Mouse (Mus musculus) R1 (cell line): Measurements from ENCODE around the gene Fdx1l.

Experiments
- DNase-seq: peaks from one replicate; pipeline ENCODE4 v3.0.0-alpha.2; 2018; ENCODE audit warnings: low read depth, low spot score

Fdx1l gene

DNA sequence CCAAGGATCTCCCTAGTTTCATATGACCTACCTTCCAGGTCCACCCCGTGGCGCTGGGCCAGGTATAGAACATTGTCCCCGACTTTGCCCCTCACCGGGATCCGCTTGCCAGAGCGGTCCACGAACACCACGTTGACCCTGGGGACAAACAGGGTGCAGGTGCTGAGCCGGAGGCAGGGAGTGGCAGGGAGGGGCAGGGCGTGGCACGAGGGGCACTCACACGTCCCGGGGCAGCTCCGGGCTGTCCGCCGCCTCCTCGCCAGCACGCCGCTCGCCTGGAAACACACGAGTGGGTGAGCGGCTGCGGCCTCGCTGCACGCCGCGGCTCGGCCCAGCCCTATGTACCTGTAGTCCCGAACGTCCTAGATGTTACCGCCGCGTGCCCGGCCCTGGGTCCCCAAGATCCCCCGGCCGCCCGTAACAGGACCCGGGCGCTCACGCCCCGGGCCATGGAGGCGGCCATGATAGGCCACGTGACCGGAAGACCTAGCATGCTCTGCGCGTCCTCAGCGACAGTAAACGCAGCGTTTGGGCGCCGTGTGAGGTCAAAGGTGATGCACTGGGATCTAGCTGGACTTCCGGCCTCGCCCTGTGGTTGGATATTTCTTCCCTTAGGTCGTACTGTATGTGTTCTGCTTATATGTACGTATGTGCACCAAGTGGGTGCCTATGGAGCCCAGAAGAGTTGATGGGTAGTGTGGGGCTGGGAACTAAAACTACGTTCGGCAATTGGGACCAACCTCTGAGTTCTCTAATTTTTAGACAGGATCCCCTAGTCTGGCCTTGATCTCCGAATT, at the start of gene Fdx1l, which contains the start of gene Gm49373:
TSS of gene Fdx1l (minus strand) at position 571 of the 797 bp plus-strand sequence.
TSS of gene Gm49373 (minus strand) at position 53 of the 797 bp plus-strand sequence.
- peak; percentile 92 for DNase-seq

DNA sequence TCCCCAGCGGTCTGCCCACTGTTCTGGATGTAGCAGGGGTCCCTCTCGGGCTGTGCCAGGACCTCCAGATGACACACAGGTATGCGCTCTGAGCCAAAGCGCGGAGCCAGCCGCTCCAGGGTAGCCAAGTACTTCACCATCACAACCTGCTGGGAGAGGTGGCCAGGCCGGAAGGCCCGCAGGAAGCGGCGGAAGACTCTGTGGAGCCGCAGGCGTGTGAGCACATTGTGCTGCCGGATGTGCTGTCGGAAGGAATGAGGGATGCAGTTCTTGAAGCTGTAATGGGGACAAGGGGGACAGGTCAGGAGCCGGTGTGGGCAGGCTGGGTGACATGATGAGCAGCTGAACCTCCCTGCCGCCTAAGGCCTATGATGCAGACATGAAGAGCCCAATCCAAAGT, 48.1 kb upstream of the Fdx1l start:
- peak; percentile 55 for DNase-seq

DNA sequence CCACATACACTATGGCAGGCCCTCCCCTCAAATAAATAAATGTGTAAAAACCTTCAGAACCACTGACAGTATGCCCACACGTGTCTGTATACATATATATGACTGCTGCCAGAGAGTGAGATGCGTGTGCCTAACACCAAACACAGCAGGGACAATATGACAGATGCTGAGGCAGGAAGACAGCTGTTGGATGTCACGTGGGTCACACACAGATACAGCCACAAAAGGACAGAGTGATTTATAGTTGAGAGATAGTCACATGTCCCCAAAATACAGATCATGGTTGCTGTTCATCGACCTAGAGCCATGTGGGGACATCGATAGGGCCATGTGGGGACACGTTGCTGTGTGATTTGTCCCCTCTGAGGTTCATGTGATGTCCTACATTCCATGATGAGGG, 43.7 kb upstream of the Fdx1l start:
- no peak for DNase-seq

DNA sequence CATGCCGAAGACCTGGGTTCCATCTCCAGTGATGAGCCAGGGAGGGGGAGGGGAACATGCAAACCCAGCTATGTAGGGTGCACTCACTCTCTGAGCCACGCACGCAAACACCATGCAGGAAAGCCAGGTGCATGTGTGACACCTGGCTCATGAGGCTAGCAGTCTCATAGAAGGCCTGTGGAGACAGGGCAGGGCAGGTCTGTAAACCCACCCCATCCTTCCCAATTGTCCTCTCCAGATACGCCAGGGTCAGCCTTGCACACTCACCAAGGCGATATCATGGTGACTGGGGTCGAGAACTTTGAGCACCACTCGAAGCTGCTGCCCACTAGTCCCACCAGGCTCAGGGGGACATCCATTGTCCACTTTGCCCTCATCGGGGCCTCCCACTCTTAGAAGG, 41.7 kb upstream of the Fdx1l start:
- no peak for DNase-seq

DNA sequence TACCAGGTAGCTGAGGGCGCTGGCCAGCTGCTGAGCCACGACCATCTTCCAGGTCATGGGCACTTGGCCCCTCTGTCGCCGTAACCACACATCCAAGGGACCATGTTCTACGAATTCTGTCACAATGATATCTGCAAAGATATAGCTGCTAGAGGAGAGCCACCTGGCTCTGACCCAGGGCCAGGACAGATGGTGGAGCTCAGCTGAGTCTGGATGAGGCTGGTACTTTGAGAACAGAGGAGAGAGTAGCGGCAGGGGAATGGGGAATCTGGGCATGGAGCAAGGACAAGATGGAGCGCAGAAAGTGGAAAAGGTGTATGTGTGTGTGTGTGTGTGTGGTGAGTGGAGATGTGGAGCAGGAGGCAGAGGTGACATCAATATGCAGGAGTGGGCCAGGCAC, 40.8 kb upstream of the Fdx1l start:
- DNase-seq: no peak

DNA sequence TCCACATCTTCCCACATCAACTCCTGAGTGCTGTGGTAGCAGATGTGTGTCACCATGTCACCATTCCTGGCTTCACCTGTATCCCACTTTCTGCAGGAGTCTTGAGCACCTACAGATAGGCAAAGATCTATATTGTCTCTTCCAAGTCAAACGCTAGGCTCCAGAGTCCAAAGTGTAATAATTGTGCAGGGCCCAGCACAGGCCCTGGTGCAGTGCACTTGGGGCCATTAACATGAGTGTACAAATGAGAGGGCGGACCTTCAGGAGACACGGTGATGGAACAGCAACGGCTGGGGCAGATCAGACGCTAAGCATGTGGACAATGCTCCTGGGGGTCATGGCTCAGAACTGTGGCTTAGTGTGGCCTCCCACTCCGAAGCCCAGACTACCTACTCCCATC, 40.3 kb upstream of the Fdx1l start:
- no peak for DNase-seq

DNA sequence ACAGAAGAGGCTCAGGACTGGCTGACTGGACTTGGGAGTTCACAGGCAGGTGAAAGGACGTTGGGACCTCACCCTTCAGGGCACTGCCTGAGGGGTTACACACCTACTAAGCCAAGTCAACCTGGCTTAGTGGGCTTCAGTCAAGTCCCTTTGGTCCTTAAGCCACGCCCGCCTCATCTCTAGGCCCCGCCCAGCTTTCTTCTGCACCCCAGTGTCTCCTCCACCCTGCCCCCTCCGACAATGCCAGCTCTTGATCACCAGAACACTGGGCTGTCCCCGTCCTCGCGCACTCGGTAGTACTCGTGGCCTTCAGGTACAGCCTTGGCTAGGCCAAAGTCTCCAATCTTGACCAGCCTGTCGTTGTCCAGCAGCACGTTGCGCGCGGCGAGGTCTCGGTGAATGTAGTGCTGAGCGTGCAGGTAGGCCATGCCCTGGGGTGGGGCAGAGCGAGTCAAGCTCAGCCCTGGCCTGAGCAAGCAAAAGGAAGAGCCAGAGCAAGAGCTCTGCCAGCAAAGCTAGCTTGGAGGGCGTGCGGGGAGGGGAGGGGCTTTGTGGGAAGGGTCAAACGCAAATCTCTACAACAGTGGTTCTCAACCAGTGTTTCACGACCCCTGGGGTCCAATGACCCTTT, 34.3 kb upstream of the Fdx1l start:
- peak; percentile 56 for DNase-seq

DNA sequence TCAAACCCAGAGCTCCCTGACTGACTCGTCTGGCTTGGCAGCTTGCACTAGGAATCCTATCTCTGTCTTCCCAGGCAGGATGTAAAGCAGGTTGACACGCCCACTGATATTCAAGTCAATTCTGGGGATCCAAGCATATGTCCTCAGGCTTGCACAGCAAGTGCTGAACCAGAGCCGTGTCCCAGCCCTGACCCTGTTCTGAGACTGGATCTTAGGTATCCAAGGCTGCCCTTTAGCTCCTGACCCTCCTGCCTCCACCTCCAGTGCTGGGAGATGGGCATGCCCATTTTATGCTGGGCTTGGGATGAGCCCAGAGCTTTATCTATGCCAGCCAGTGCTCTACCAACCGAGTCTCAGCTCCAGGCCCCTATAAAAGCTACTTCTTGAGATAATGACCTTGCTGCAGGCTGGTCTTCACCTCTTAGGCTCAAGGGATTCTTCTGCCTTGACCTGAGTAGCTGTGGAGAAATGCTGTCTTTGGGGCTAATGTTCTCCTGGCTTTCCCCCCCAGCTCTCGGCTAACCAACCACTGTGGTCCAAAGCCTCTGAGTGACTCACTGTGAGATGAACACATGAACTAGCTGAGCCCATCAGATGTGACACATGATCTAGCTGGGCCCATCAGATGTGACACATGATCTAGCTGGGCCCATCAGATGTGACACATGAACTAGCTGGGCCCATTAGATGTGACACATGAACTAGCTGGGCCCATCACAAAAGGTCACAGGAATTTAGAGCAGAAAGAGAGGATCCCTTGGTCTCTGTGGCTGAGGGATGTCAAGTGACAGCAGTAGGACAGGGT, 32.5 kb upstream of the Fdx1l start:
- no peak for DNase-seq

DNA sequence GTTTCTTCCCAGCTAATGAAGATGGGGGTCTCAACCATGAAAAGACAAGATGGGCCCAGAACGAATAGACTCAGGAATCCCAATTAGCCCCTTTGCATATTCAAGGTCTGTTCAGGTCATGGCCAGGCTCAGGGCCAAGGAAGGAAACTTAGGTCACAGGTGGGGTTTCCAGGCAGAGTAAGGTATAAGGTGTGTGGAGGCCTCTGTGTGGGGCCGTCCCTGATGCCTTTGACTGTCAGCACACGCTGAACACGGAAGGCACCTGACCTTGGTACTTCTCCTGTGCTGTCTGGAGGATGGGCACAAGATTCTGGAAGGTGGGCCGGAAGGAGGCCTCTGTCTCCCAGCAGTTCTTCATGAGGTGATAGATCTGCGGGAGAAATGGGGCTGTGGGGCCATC, 31.4 kb upstream of the Fdx1l start:
- DNase-seq: no peak

DNA sequence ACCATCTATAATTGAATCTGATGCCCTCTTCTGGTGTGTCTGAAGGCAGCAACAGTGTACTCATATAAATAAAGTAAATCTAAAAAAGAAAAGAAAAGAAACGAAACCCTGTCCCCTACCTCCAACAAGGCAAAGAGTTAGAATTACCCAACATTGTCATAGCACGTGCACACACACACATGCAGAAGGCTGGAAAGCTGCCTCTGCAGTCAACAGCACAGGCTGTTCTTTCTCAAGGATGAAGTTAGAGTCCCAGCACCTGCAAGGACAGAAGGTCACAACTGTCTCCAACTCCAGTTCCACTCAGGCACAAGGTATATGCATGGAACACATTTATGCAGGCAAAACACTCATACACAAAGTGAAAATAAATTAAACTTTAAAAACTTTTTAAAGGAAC, 28.7 kb upstream of the Fdx1l start:
- DNase-seq: no peak

DNA sequence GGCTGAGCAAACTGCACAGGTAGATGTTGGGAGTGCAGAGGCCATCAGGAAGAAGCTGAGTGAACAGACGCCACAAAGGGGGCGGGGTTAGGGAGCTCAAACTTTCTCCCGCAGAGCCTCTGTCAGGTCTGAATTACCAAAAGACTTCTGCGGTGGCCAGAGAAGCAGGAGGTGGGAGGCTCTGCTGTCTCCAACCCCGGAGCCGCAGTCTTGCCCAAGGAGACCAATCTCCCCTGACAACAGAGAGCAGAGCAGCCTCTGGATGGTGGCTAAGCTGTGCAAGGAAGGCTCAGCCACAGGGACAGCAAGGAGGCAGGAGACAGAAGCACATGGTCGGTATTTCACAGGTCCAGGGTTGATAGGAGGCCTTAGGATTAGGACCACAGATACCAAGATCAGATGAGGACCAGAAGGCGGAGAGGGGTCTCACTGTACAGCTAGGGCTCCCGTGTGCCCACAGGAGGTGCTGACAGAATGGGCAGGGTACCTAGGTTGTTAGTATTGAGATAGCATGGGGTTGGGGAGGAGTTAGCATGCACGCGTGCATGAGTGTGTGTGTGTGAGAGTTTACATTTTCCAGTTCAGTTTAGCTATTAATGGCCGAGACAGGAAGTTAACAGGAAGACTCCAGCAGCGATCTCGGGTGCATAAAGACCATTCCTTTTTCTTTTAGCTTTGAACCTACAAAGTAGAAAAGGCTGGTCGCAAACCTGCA, 27.2 kb upstream of the Fdx1l start:
- DNase-seq: peak; percentile 46

DNA sequence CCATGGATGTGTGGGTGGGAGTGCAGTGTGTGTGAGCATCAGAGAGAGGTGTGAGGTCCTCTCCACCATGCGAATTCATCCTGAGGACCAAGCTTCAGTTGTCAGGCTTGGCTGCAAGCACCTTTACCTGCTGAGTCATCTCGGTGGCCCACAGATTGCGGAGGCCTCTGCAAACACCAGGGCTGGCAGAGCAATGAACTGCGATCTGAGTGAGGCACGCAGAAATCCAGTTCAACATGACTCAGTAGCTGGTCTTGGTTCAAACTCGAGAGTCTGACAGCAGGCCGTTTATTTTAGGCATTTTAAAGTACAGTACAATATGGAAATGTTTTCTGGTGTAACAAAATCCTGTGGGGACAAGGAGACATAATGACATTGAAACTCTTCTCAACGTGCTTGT, 24.4 kb upstream of the Fdx1l start:
- no peak for DNase-seq

DNA sequence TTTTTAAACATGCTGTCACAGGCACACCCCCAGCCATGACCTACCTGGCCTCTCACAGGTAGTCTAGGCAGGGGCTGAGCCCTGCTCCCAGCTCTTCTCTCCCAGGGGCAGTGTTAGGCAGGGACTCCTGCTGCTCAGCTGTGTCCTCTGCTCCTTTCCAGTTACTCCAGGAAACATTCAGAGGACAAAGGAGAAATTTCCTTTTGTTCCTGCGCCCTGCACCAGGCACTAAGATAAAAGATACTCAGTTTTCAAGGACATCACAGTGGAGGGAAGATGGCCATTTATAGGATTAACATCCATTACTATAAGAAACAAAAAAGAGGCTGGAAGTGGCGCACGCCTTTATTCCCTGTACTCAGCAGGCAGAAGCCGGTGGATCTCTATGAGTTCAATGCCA, 22.5 kb upstream of the Fdx1l start:
- peak; percentile 92 for DNase-seq

DNA sequence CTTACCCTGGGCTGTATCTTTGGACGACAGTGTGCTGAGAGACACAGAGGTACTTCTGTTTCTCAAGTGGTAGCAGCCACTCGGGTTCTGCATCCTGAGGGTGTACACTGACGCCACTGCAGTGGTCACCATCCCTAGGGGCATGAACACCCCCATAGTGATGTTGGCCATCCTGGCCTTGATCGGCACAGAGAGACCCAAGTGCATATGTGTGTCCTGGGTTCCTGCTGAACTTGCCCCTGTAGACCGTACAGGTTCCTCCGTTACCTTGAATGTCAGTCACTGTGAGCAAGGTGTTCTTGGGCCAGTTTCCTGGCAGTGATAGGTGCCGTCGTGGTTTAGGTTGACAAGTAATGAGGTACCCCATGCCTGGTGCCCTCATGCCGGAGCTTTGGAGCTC, 20.0 kb upstream of the Fdx1l start:
- no peak for DNase-seq

DNA sequence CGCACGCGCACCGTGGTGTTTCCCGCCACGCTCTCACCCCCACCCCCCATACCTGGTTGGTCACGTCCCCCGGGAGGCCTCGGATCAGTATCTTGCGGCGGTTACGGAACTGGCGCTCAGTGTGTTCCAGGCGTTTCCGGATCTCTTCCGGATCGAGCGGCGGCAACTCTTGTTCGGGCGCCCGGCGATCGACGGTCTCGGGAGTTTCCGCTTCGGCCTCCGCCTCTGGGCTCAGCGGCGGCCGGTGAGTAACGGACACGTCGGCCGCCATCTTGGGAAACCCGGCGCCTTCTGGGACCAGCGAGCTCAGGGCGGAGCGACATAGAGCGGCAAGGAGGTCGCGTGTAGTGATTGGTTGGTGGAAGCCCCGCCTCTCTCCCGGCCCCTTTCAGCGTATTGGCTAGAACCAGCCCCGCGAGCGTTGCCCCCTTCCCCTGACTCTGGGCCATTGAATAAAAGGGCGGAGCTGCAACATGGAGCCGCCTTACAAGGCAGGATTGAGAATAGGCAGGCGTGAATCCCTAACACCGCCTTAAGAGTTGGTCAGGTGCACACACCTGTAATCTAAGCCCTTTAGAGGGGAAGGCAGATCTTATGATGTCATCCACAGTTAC, 18.4 kb upstream of the Fdx1l start, which contains the start of the genes Gm38431 and Raver1:
TSS of gene Gm38431 (minus strand) at position 291 of the 614 bp plus-strand sequence.
TSS of gene Raver1 (minus strand) at position 302 of the 614 bp plus-strand sequence.
- peak; percentile 99 for DNase-seq

DNA sequence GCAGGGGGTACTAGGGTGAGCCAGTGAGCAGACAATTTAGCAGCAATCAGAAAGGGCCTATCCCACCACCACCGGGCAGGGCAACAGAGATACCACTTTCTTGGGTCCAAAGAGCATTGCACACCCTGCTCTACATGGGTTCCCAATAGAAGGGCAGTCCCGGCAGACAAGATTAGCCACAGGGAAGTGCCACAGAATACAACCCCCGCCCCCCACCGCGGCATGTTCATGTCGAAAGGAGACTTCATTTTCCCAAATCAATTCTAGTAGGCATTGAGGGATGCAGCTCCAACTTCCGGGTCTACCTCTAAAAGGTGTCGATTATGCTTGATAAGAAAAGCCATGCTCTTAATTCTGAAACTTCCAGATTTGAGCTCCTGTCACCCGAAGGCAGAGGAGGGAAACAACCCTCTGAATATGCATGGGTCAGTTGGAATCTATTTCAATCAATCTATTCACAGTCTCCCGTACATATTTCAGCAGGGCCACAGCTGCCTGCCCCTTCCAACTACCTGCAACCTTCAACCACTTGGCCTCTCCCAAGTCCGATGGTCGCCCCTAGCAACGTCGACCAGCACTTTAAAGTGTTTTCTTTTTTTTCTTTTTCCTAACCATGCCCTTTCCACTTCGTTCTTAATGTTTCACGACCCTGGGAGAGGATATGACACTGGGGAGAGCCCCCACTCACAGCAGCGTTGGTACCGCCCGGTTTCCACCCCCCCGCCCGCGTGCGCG, 17.7 kb upstream of the Fdx1l start:
- no peak for DNase-seq

DNA sequence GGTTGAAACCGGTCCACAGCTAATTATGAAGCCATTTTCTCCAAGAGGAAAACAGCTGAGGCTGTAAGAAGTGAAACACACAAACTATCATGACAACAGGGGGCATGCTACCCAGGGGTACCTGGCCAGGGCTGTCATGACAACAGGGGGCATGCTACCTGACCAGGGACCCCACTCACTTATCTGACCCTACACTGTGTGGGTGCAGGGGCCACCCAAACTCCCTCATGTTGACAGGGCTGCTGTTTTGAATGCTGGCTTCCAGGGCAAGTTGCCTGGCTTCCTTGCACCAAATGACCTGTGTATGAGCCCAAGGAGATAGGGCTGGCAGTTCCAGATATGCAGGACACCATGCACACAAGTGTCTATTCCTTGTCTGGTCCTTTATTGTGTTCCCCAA, 17.1 kb upstream of the Fdx1l start:
- no peak for DNase-seq

DNA sequence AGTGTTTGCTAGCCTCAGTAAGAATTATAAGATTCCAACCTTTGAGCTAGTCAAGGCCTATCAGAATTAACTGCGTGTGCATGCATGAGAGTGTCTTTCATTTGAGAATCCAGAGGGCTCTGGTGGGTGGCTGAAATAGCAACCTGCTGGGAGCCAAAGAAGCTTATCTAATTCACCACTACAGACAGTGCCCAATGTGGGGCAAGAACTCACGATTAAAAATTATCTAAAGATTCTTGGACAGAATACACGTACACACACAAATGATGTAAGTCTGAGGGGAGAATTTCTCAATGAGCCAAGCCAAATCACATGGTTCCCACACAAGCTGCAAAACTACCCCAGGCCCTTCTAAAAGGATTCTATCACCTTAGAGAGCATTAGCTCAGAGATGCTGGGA, 9.9 kb upstream of the Fdx1l start:
- no peak for DNase-seq

DNA sequence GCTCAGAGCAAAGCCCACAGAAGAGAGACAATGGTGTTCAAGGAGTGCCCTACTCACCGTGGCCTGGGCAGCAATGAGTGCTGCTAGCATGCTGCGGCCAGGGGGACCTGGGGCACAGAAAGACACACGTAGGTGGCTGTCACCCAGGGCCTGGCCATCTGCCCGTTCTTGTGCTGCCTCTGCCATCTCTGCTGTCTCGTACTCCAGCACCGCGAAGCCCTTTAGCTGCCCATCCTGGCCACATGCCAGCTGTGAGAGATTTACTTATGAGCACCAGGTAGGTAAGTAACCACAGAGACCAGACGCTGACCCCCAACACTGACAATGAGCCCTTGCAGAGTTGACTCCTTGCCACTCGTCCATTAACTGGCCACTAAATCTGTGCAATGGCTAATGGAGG, 7.7 kb upstream of the Fdx1l start:
- DNase-seq: no peak

DNA sequence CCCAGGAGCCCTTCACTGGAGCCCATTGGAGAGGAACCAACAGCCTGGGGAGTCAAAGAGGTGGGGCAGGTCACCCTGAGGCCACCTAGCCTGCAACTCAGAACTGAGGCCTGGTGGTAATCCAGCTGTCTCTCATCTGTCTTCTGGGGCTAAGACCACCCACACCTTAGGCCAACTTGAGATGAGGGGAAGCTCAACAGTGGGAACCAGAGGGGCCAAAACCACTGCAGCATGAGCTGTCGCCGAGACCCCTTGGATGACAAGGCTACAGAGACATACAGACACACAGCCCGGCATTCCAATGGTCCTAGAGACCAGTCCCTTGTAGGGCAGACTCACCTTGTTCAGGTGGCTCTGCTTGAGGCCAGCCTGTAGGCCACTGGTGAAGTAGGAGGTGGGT, 2.2 kb upstream of the Fdx1l start:
- no peak for DNase-seq

DNA sequence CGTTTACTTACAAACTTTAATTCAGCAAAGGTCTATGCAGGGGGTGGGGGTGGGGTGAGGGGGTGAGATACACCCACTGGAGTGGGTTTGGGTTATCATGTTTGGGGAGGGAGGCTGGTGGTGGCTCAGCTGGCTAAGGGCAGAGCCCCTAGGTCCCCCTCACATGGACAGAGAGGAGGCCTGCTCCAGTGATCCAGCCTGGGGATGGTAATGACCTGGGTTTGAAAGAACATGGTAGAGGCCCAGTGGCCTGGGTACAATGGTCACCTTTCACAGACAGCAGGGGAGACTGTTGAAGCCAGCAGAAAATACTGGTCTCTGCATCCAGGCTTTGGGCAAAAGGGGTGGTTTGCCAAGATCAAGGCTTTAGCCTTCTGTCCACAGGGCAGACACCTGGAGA, 759 bp upstream of the Fdx1l start:
- no peak for DNase-seq
